Mouse (Mus musculus) yolk sac, embryonic 10.5 days (tissue): ENCODE measurements at regions not wholly inside any gene's neighbourhood (a gene's known extent, or its start where the extent isn't known, plus 50 kb on each side); places are given as distances from the start of the nearest gene placed in this dataset.
A peak's percentile ranks its signal among the peaks of the same experiment; 100 is the strongest.

Experiments
- DNase-seq: peaks from one replicate; pipeline ENCODE4 v3.0.0-alpha.2; 2017; ENCODE audit warnings: low spot score

DNA sequence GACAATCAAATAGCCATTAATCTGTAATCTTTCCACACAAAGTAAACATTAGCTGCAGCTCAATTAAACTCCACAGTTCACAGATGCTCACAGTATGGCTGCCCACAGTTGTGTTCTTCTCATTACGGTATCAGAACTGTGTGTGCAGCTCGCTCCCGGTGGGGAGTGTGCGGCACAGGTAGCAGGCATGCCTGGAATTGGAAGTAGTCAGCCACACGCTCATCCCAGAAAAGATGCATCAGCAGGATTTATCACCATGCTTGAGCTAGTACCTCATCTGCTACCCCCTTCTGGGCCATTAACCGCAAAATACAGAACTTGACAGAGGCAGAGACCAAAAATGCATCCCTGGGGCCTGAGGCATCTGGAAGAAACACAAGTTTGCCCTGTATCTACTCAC is 437.8 kb downstream of the Adam3 start:
- DNase-seq: no peak

DNA sequence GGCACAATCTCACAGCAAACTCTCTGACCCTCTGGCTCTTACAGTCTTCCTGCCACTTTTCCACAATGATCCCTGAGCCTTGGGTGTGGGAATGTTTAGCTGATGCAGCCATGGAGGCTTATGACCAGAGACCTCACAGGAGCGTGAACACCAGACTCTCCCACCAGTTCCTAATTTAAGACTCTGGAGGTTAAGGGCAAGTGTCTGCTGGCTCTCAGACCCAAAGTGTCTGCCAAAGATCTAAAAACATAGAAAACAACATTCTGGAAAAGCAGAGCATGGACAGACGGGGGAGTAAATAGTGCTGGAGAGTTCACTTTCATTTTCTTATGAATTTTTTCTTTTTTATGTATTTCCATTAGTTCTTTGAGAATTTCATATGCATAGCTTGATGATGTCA is 440.7 kb downstream of the Adam3 start:
- peak; percentile 18 for DNase-seq

DNA sequence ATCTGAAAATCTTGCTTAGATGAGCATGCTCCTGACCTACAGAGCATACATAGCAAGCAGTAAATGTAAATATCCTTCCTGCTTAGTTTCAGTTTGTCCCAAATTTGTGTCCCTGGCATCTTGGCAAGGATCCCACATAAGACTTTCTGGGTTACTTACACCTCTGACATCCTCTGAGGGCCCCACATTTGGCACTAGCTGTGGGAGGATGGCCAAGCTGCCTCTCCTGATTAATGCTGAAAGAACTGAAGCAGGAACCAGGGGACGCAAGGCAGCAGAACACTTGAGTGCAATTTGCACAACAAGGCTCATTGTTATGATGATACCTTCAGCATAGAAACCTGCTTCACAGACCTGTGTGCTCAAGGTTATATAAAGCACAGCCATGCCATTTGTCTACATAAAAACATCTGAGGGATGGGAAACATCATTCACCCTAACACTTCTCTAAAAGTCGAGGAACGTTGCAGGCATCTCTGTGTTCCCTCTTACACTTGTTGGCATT is 441.7 kb downstream of the Adam3 start:
- DNase-seq: no peak

DNA sequence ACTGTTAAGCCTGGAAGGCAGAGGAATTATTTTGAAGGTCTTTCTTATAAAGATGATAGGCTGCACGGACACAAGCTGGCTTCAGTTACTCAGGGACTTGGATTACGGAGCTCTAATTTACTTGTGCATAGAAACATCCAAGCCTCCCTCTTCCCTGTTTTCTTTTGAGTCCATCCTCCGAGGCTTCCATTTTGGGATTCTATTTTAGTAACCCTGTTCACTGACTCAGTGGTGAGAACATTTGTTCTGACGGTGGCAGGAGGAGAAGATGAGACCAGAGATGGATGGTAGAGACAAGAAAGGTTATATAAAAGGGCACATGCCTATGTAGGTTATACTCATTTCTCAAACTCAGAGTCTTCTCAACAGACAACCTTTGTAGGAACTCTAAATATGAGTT is 445.4 kb downstream of the Adam3 start:
- no peak for DNase-seq

DNA sequence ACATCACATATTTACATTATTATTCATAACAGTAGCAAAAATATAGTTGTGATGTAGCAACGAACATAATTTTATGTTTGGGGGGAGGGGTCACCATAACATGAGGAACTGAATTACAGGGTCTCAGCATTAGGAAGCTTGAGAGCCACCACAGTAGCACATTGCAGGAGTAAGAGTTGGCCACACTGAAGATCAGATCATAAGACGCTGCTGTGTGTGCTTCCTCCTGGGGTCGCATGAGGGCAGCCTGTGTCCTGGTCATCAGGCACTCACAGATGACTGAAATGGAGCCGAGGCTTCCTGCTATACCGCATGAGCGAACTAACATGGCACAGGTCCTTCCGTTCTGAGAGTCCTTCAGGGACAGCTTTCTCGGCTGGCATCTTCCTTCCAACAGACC is 447.3 kb downstream of the Adam3 start:
- no peak for DNase-seq

DNA sequence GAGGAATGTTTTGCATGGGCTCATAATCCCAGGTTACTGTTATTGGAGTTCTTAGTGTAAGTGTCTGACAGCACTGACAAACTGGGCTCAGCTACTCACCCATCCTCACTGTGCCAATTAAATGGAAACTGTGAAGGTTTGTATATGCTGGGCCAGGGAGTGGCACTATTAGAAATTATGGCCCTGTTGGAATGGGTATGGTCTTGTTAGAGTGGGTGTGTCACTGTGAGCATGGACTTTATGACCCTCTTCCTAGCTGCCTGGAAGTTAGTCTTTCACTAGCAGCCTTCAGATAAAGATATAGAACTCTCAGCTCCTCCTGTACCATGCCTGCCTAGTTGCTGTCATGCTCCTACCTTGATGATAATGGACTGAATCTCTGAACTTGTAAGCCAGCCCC is 464.3 kb downstream of the Adam3 start:
- no peak for DNase-seq

DNA sequence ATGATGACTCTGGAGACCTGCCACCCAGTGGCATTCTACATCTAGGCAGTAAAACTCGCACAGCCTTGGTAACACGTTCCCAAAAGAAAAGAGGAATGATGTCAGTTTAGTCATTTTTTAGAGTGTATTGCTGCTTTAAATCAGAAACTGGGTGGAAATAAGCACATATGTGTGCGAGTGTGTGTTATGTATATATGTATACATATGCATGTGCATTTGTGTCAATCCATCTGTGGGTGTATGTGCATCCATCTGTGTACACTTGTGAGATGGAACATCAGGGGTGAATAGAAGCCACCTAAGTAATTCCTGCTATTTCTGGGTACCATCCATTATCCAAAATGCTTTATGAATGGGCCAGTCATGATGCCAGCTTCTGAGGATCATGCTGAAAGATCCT is 467.0 kb downstream of the Adam3 start:
- DNase-seq: no peak

DNA sequence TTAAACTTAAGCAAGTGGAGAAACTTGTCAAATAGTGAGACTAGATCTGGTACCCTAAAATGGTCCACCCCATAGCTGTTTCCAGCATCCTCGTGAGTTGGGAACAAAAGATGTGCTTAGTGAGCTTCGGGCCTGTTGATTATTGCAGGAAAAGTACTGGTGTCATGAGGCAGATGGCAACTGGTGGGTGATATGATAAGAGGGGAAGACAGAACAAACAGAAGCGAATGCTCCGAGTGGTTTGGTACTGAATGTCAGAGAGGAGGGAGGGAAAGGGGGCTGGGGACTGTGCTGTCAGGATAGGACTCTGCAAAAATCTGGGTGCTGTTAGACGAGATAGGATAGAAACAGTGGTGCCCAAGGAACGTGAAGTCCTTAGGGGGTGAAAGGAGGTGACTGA is 483.4 kb downstream of the Adam3 start:
- DNase-seq: no peak

DNA sequence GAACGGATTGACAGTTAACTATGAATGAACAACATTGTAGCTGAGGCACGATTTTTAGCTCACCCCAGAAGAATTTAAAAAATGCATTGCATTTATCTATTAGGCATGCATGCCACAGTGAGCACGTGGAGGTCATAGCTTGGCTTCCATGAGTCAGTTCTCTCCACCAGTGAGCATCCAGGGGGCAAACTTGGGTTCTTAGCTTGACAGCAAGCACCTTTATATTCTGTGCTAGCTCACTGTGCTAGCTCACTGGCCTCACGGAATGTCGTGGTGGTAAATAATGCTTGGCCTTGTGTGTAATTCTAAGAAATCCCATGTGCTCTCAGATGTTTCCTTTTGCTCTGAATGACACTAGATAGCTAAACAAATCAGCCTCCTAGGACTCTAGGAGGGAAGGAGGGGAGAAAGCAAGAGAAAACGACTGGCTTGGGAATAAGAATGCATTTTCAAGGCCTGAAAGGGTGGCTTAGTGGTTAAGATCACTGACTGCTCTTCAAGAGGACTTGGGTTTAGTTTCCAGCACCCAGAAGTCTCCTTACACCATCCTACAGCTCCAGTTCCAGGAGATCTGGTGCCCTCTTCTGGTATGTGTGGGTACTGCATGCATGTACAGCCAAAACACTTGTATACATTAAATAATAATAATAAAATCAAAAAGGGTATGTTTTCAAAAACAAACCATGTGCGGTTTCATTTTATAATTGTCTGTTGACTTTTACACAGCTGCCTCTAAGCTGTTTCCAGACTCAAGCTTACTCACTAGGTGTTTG is 485.3 kb downstream of the Adam3 start:
- no peak for DNase-seq

DNA sequence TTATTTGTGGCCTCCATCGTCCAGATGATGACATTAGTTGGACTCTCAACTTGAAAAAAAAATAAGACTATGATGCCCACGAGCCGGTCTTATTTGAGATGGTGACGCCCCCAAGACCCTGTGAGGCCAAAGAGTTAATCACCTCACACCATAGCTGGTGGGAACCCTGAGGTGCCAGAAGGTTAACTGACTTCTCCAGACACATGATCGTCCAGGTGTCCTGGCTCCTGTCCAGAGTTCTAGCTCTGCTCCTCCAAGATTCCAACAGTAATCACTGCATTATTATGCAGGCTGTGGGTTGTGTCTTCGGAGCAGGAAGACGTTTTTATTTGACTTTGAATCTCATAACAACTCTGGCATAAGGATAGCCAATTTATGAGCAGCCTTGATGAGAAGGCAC is 490.7 kb downstream of the Adam3 start:
- no peak for DNase-seq

DNA sequence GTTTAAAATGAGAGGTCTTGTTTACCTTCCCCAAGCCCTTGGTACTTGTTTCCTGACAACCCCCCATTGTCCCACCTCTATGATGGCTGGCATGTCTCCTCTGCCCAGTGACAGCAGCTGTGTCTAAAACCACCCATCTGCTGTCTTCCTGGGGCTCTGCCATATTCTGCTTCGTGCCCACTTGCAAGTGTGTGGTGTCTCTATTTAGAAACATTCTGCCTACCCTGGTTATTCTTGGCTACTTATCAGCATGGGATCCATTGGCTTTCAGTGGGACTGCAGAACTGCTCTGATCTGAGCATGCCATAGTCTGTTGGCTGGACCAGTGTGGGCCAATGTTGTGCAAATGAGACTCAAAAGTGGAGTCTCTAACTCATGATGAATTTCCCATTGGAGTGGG is 497.5 kb downstream of the Adam3 start:
- DNase-seq: no peak

DNA sequence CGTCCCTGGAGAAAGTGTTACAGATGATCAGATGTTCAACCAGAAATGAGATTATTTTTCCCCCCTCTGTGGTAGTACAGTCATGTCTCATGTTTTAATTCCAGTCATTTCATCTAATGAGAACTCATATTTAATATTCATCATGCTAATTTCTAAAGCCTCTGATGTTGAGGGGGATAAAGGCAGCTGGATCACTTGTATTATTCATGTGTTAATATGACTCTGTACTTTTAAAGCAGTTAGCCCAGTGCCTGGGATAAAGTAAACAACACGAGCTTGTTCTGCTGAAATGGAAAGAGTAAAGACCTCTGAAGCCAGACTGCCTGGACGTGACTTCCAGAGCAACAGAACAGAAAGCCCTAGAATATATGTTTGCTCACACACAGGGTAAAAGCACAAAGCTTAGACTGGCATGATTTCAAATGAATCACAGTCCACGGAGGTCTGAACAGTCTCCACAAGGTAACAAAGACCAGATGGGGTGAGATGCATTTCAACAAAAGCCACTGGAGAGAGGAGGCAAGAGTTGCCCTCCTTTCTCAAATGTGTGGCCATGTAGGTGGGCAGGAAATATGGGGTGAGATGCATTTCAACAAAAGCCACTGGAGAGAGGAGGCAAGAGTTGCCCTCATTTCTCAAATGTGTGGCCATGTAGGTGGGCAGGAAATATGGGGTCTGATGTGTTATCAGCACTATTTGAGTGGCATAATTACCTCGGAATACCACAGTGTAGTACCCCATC is 498.1 kb downstream of the Adam3 start:
- no peak for DNase-seq

DNA sequence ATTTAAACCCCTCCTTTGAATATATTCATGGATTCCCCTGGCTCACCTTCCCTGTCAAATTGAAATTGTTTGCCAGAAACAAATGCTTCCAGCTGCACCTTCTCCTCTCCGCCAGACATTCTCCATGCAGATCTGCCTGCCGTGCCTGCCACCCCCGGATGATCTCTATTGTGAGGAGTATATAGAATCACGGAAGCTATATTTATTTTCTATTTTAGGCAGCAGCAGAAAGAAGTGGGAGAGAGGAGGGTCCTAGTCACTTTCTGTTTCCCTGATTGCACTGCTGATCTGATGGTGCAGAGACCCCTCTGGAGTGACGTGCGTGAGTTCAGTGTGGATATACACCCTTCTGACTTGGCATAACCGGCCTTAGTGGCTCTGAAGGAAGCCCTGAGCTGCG is 505.4 kb downstream of the Adam3 start:
- no peak for DNase-seq

DNA sequence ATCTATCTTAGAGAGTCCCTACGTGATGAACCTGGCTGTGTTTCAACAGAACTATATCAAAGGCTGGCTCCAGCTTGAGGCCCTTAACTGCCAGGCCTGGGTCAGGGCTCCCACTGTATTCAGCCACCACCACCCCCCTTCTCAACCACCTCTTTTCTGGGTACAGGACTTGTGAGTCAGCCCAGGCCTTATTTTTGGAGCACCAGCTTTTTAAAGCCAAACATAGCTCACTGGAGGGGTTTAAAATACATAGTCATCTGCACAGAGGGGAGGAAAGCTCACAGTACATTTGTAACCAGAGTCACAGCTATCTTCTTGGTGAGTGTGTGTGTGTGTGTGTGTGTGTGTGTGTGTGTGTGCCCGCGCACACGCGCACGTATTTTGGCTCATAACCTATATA is 509.0 kb downstream of the Adam3 start:
- no peak for DNase-seq

DNA sequence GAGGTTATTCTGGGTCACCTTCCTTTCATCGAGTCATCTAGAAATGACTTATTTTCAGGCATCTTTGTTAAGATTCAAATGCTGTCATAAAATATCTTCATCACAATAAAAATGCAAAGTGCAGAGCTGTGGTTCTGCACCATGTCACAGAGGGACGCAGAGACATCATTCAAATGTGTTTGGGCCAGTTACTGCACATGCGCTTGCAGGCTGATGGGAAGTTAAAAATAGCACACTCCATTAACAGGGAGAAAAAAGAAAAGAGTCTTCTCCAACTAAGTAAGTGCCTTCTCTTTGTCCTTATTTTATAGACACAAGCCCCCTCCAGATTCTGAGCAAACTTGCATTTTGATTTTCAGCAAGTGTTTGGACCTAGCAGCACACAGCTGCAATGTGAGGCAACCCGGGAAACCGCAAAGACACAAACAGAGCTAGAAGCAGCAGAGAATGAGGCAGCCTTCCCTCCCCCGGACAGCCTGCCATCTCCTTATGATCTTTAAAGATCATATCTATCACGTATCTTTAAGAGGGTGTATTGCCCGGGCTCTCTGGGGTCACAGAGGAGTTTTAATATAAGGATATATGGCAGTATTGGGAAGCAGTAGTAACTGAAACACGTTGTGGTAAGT is 510.0 kb downstream of the Adam3 start:
- no peak for DNase-seq

DNA sequence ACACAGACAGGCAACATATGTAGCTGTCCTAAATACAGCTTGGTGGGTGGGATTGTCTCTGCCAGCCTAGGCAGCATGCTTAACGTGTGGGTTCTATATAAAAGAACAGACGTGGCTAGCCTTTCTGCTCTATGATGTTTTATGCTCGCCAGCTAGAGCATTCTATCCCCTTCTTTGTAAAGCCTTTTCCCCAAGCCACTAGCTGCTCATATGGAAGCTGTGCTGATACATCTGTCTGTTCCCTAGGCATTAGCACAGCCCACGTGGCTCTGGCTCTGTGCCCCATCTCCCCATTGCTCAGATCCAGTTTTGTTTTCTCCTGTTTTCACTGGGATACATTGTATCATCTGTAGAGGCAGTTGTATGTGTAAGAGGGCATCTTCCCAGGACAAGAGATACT is 511.3 kb downstream of the Adam3 start:
- DNase-seq: no peak

DNA sequence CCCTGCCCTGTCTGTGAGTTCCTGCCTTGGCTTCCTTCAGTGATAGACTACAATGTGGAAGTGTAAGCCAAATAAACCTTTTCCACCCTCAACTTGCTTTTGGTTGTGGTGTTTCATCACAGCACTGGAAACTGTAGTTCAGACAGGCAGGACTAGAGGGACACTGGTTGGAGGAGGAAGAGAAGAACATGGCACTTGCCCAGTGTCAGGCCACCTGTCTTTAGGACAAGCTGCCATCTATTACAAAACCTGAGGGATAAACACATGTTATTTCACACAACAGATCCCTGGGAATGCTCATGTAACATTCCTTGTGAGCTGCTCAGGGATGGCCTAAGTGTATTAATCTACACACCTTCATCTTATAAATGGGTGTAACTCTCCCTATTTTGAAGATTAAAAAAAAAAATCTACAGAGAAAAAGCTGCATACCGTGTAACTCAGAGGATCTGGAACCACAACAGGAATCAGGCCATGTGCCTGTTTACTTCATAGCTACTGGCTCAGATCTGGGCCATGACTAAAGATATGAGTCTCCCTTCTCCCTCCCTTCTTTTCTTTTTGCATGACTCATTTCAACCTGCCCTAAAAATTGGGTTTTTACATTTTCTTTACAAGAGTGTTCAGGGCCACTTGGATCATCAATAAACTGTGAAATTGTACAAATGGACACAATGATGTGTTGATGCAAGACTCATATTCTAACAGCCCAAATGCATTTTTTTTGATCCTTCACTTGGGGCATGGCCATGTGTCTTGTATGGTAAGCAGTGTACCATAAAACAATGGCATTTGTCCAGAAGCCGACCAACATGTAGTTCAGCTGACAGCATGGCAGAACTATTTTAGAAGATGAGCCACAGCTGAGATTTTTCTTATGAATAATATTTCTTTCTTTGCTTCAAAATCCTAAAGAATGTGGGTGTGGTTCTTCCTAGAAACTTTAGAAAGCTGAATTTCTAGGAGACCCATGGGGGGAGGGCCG is 513.1 kb downstream of the Adam3 start:
- DNase-seq: no peak

DNA sequence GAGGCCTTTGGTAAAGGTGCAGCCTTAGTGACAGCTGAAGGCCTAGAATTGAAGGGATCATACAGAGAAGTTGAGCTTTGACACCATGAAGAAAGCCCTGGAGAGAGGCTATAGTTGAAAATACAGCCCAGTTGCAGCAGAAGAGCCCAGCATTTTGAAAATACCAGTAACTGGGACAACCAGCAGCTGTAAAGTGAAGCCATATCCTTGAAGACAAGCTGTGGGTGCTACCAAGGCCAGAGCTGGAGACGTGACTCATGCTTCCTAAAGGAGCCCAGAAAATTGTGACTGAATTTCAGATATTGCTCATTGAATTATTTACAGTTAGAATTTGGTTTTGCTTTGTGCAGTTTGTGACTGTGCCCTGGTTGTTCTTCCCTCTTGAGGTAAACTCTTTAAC is 514.6 kb downstream of the Adam3 start:
- DNase-seq: no peak
